Mouse (Mus musculus) E14TG2a.4 (cell line): ENCODE data around the gene Cyb561d2.

ENCODE experiments used
- CTCF ChIP-seq: conservative IDR thresholded peaks from 2 replicates; pipeline ENCODE4 v1.5.1; 2014; ENCODE audit warnings: low read length
- NANOG ChIP-seq: IDR thresholded peaks from 2 replicates; pipeline ENCODE4 v1.6.1; 2014; ENCODE audit warnings: borderline replicate concordance, low read length, mixed read lengths

- TF ChIP-seq NANOG: no peak
- no peak for TF ChIP-seq CTCF
These were observed 7.5 kb upstream of the Cyb561d2 start for GRCm38 (mm10) chr9:107549297-107550074.
